Mouse (Mus musculus) liver, postnatal 0 days (tissue): ENCODE measurements at regions not wholly inside any gene's neighbourhood (a gene's known extent, or its start where the extent isn't known, plus 50 kb on each side); places are given as distances from the start of the nearest gene placed in this dataset.

ENCODE experiments used
- ATAC-seq: fragments of 200-750 bp; cut with Nextera tagmentation; 2 replicates; pipeline ENCODE4 v1.8.0; 2017; ENCODE audit warnings: mild to moderate bottlenecking, moderate library complexity
- DNase-seq: peaks from one replicate; pipeline ENCODE4 v3.0.0-alpha.2; 2016
- H3K27ac ChIP-seq: fragments of 300-500 bp; sonication (generic); 2 replicates; pipeline ENCODE4 v1.5.1; 2014; ENCODE audit warnings: antibody characterized with exemption, moderate library complexity, mild to moderate bottlenecking, low read depth
- H3K27me3 ChIP-seq: fragments of 300-500 bp; sonication (generic); 2 replicates; pipeline ENCODE4 v1.6.1; 2014; ENCODE audit warnings: low read length, control low read depth, mixed read lengths; ENCODE audit not compliant: insufficient read depth
- H3K36me3 ChIP-seq: fragments of 300-500 bp; sonication (generic); replicated peaks from 2 replicates; pipeline ENCODE4 v1.6.1; 2014; ENCODE audit warnings: mild to moderate bottlenecking, control low read depth, low read length, moderate library complexity, mixed read lengths; ENCODE audit not compliant: insufficient read depth
- H3K4me1 ChIP-seq: fragments of 300-500 bp; sonication (generic); 2 replicates; pipeline ENCODE4 v1.6.1; 2014; ENCODE audit warnings: antibody characterized with exemption, mild to moderate bottlenecking, control low read depth; ENCODE audit not compliant: insufficient read depth
- H3K4me2 ChIP-seq: fragments of 300-500 bp; sonication (generic); 2 replicates; pipeline ENCODE4 v1.6.1; 2014; ENCODE audit warnings: low read depth, mild to moderate bottlenecking, low read length, moderate library complexity, mixed read lengths
- H3K4me3 ChIP-seq: fragments of 300-500 bp; sonication (generic); 2 replicates; pipeline ENCODE4 v1.5.1; 2014; ENCODE audit warnings: low read depth, low read length
- H3K9ac ChIP-seq: fragments of 300-500 bp; sonication (generic); replicated peaks from 2 replicates; pipeline ENCODE4 v1.6.1; 2014; ENCODE audit warnings: mild to moderate bottlenecking, moderate library complexity
- H3K9me3 ChIP-seq: fragments of 300-500 bp; sonication (generic); 2 replicates; pipeline ENCODE4 v1.6.1; 2016; ENCODE audit warnings: mild to moderate bottlenecking, control low read depth, low read length, mixed read lengths
- CTCF ChIP-seq: sonication (generic); IDR thresholded peaks from 2 replicates; pipeline ENCODE4 v1.5.1; 2016; ENCODE audit warnings: antibody characterized with exemption, low read depth
- EP300 ChIP-seq: IDR thresholded peaks from 2 replicates; pipeline ENCODE4 v1.6.1; 2016; ENCODE audit warnings: antibody characterized with exemption, low read depth, mild to moderate bottlenecking
- WGBS: fragments of 180-500 bp; shearing (Covaris S2); extraction: QIAGEN DNeasy Blood & Tissue Kit; methylation state at CpG from one replicate; pipeline ENCODE4 v1.1.7; 2014; ENCODE audit not compliant: insufficient replicate concordance; 5-methylcytosine and 5-hydroxymethylcytosine counted together

- Histone ChIP-seq H3K9ac (no peak overlapping the region), H3K4me1 (no peaks in the 10 kb centered on the region), H3K4me3 (no peak overlapping the region), H3K9me3 (no peaks in the 10 kb centered on the region), H3K27me3 (no peaks in the 10 kb centered on the region), H3K4me2 (no peak overlapping the region), H3K27ac (no peak overlapping the region), H3K36me3 (no peaks in the 10 kb centered on the region)
- DNase-seq (no peak), ATAC-seq (no peak)
- TF ChIP-seq EP300 (no peak), CTCF (no peak)
- 64% methylated on average over 6 of the region's 6 CpGs for WGBS
These were observed 58.4 kb downstream of the Sox11 start for GRCm38 (mm10) chr12:27283964-27284363.

DNA sequence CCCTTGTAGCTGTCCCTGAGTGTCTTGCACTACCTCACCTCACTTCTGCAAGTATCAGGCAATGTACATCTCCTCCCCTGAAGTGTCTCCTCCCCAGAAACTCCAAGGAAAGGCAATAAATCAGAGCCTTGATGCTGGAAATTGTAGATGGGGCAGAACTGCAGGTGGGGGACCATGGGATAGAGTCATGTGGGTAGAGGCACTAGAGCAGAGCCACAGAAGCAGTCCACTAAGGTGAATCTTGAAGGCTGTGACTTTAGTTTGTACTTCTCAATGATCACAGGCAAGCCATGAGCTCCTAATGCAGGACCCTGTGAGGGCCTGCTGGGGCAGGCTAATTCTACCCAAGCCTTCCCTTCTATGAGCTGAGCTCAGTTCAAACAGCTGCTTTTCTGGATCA is 80.4 kb downstream of the Sox11 start:
- no peak for TF ChIP-seq CTCF
- TF ChIP-seq EP300: no peak
- no peak overlapping the region for H3K27ac ChIP-seq
- H3K9ac ChIP-seq: no peak overlapping the region
- H3K4me1 ChIP-seq: no peaks in the 10 kb centered on the region
- no peaks in the 10 kb centered on the region for H3K36me3 ChIP-seq
- no peak overlapping the region for H3K4me2 ChIP-seq
- H3K27me3 ChIP-seq: no peaks in the 10 kb centered on the region
- no peak for ATAC-seq
- no peak overlapping the region for H3K4me3 ChIP-seq
- no peak for DNase-seq
- H3K9me3 ChIP-seq: no peaks in the 10 kb centered on the region

DNA sequence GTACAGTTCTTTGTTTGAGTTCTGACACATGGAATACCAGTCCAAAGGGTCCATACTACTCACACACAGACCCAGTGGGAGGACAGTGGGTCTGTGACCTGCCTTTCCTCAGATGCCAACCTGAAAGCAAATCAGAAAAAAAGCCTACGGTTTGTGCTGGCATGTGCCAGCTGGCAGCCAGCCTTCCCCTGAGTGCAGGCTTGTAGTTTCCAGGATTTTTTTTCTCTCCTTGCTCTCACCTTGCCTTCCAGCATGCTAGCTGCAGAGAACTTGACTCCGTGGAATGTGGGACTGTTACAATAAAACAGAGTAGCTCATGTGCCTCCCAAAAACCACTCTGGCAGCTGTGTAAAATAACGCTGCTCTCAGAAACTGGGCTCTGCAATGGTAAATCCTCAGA is 88.2 kb downstream of the Sox11 start:
- DNase-seq (no peak), ATAC-seq (no peak)
- Histone ChIP-seq H3K9ac (no peak overlapping the region), H3K4me2 (no peak overlapping the region), H3K27ac (no peak overlapping the region), H3K9me3 (no peaks in the 10 kb centered on the region), H3K36me3 (no peaks in the 10 kb centered on the region), H3K27me3 (no peaks in the 10 kb centered on the region), H3K4me1 (no peaks in the 10 kb centered on the region), H3K4me3 (no peak overlapping the region)
- 61% methylated on average over 3 of the region's 3 CpGs for WGBS
- TF ChIP-seq CTCF (no peak), EP300 (no peak)

DNA sequence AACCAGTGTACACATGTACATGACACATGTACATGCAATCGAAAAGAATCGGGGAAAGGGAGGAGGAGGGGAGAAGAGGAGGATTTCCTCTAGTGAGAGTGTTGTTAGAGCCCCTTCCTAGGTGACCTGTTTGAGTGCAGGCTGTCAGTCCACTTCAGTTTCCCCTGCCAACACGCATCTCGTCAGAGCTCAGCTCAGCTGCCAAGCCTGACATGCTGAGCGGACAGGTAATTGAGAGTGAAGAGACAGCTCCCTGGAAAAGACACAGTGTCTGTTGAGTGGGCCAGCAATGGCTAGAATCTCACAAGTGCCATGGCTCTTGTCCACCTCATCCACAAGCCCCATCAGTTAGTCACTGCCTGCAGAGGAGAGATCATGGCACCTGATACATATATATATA is 90.9 kb downstream of the Sox11 start:
- no peak overlapping the region for H3K9ac ChIP-seq
- H3K9me3 ChIP-seq: no peaks in the 10 kb centered on the region
- TF ChIP-seq CTCF: no peak
- no peak for TF ChIP-seq EP300
- no peak overlapping the region for H3K4me2 ChIP-seq
- H3K36me3 ChIP-seq: no peaks in the 10 kb centered on the region
- no peaks in the 10 kb centered on the region for H3K27me3 ChIP-seq
- H3K27ac ChIP-seq: no peak overlapping the region
- WGBS: 77% methylated on average over 5 of the region's 5 CpGs
- H3K4me1 ChIP-seq: no peaks in the 10 kb centered on the region
- DNase-seq: no peak
- no peak overlapping the region for H3K4me3 ChIP-seq
- ATAC-seq: no peak

- no peak for DNase-seq
- Histone ChIP-seq H3K4me3 (no peak overlapping the region), H3K9me3 (no peaks in the 10 kb centered on the region), H3K4me2 (no peak overlapping the region), H3K36me3 (no peaks in the 10 kb centered on the region), H3K4me1 (no peaks in the 10 kb centered on the region), H3K27ac (no peak overlapping the region), H3K9ac (no peak overlapping the region), H3K27me3 (no peaks in the 10 kb centered on the region)
- no peak for TF ChIP-seq EP300
- TF ChIP-seq CTCF: no peak
- 77% methylated on average over 3 of the region's 3 CpGs for WGBS
- ATAC-seq: no peak
These were observed 93.9 kb downstream of the Sox11 start for GRCm38 (mm10) chr12:27248545-27248855.

- no peaks in the 10 kb centered on the region for H3K36me3 ChIP-seq
- H3K4me3 ChIP-seq: no peak overlapping the region
- H3K27me3 ChIP-seq: no peaks in the 10 kb centered on the region
- no peaks in the 10 kb centered on the region for H3K9me3 ChIP-seq
- ATAC-seq: no peak
- H3K9ac ChIP-seq: no peak overlapping the region
- no peak for TF ChIP-seq CTCF
- TF ChIP-seq EP300: no peak
- DNase-seq: no peak
- no peak overlapping the region for H3K27ac ChIP-seq
- 75% methylated on average over 10 of the region's 10 CpGs for WGBS
- no peak overlapping the region for H3K4me2 ChIP-seq
- no peaks in the 10 kb centered on the region for H3K4me1 ChIP-seq
These were observed 94.4 kb downstream of the Sox11 start for GRCm38 (mm10) chr12:27247756-27248544.

DNA sequence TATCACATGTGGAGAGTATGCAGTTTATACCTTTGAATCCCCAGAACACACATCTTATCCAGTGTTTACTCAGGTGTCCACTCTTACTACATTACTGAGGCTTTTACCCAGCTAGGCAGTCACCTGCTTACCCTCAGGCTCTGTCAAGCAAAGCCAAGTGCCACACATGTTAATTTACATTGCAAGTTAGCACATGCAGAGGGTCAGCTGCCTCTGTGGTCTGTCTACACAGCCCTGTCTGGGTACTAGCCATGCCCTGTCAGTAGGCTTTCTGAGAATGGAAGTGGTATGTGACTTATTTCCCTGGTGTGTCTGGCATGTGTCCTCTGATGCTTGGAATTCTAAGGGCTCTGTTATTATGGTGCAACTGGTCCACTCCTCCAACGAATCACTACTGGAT is 106.6 kb downstream of the Sox11 start:
- H3K4me1 ChIP-seq: no peaks in the 10 kb centered on the region
- ATAC-seq: no peak
- 50% methylated on average over 1 of the region's 1 CpGs for WGBS
- no peak overlapping the region for H3K4me2 ChIP-seq
- no peak overlapping the region for H3K4me3 ChIP-seq
- no peak overlapping the region for H3K27ac ChIP-seq
- H3K27me3 ChIP-seq: no peaks in the 10 kb centered on the region
- no peak for TF ChIP-seq EP300
- no peak for TF ChIP-seq CTCF
- no peak for DNase-seq
- H3K36me3 ChIP-seq: no peaks in the 10 kb centered on the region
- H3K9ac ChIP-seq: no peak overlapping the region
- no peaks in the 10 kb centered on the region for H3K9me3 ChIP-seq
